Mouse (Mus musculus): Measurements from ENCODE around the gene 1700056E22Rik. TPM values are rescaled to one million over a fixed set of nuclear protein-coding genes. Genes with fewer than 3 reads are reported as not detected.
A peak's percentile ranks its signal among the peaks of the same experiment; 100 is the strongest.

Gene 1700056E22Rik
- under 1 TPM; 0.36 TPM for total RNA-seq (2021)

- intact Hi-C loops (cut with DNase I) = no loop called here
- DNase-seq (ENCODE audit: extremely low spot score in 1 of 2, low spot score in 2 of 2) = peak; percentile 99
Measured at GRCm38 (mm10) chr1:184034011-184034557, at the start of gene 1700056E22Rik. 1700056E22Rik (minus strand) TSS chr1:184034301.

GRCm38 (mm10) chr1:184083166-184083565 is 49.1 kb upstream of the 1700056E22Rik start:
- intact Hi-C loops (cut with DNase I) = no loop called here
- no peak for DNase-seq (ENCODE audit: extremely low spot score in 1 of 2, low spot score in 2 of 2)

GRCm38 (mm10) chr1:184082661-184083060 is 48.6 kb upstream of the 1700056E22Rik start:
- intact Hi-C loops (cut with DNase I) = no loop called here
- no peak for DNase-seq (ENCODE audit: extremely low spot score in 1 of 2, low spot score in 2 of 2)

GRCm38 (mm10) chr1:184079304-184079703 is 45.2 kb upstream of the 1700056E22Rik start:
- DNase-seq (ENCODE audit: extremely low spot score in 1 of 2, low spot score in 2 of 2) = no peak
- intact Hi-C loops (cut with DNase I) = no loop called here

- DNase-seq (ENCODE audit: extremely low spot score in 1 of 2, low spot score in 2 of 2) = no peak
- intact Hi-C loops (cut with DNase I) = no loop called here
Measured at GRCm38 (mm10) chr1:184076756-184077155, 42.7 kb upstream of the 1700056E22Rik start.

GRCm38 (mm10) chr1:184076065-184076464 is 42.0 kb upstream of the 1700056E22Rik start:
- intact Hi-C loops (cut with DNase I) = no loop called here
- DNase-seq (ENCODE audit: extremely low spot score in 1 of 2, low spot score in 2 of 2) = no peak

GRCm38 (mm10) chr1:184068971-184069370 is 34.9 kb upstream of the 1700056E22Rik start:
- no peak for DNase-seq (ENCODE audit: extremely low spot score in 1 of 2, low spot score in 2 of 2)
- intact Hi-C loops (cut with DNase I) = no loop called here

GRCm38 (mm10) chr1:184067704-184068558 is 33.8 kb upstream of the 1700056E22Rik start:
- DNase-seq (ENCODE audit: extremely low spot score in 1 of 2, low spot score in 2 of 2) = no peak
- intact Hi-C loops (cut with DNase I) = no loop called here

GRCm38 (mm10) chr1:184066460-184067287 is 32.6 kb upstream of the 1700056E22Rik start:
- no peak for DNase-seq (ENCODE audit: extremely low spot score in 1 of 2, low spot score in 2 of 2)
- intact Hi-C loops (cut with DNase I) = no loop called here

- DNase-seq (ENCODE audit: extremely low spot score in 1 of 2, low spot score in 2 of 2) = no peak
- intact Hi-C loops (cut with DNase I) = no loop called here
Measured at GRCm38 (mm10) chr1:184065589-184066361, 31.7 kb upstream of the 1700056E22Rik start.

GRCm38 (mm10) chr1:184064306-184064705 is 30.2 kb upstream of the 1700056E22Rik start:
- intact Hi-C loops (cut with DNase I) = no loop called here
- DNase-seq (ENCODE audit: extremely low spot score in 1 of 2, low spot score in 2 of 2) = no peak

- intact Hi-C loops (cut with DNase I) = no loop called here
- DNase-seq (ENCODE audit: extremely low spot score in 1 of 2, low spot score in 2 of 2) = no peak
Measured at GRCm38 (mm10) chr1:184061901-184062300, 27.8 kb upstream of the 1700056E22Rik start.

- no peak for DNase-seq (ENCODE audit: extremely low spot score in 1 of 2, low spot score in 2 of 2)
- intact Hi-C loops (cut with DNase I) = no loop called here
Measured at GRCm38 (mm10) chr1:184060828-184061734, 27.0 kb upstream of the 1700056E22Rik start.

GRCm38 (mm10) chr1:184060381-184060780 is 26.3 kb upstream of the 1700056E22Rik start:
- DNase-seq (ENCODE audit: extremely low spot score in 1 of 2, low spot score in 2 of 2) = no peak
- intact Hi-C loops (cut with DNase I) = no loop called here

GRCm38 (mm10) chr1:184059814-184060213 is 25.7 kb upstream of the 1700056E22Rik start:
- intact Hi-C loops (cut with DNase I) = no loop called here
- DNase-seq (ENCODE audit: extremely low spot score in 1 of 2, low spot score in 2 of 2) = no peak

GRCm38 (mm10) chr1:184058206-184058605 is 24.1 kb upstream of the 1700056E22Rik start:
- intact Hi-C loops (cut with DNase I) = no loop called here
- DNase-seq (ENCODE audit: extremely low spot score in 1 of 2, low spot score in 2 of 2) = no peak

GRCm38 (mm10) chr1:184054176-184054575 is 20.1 kb upstream of the 1700056E22Rik start:
- DNase-seq (ENCODE audit: extremely low spot score in 1 of 2, low spot score in 2 of 2) = no peak
- intact Hi-C loops (cut with DNase I) = no loop called here

- intact Hi-C loops (cut with DNase I) = no loop called here
- no peak for DNase-seq (ENCODE audit: extremely low spot score in 1 of 2, low spot score in 2 of 2)
Measured at GRCm38 (mm10) chr1:184053711-184054110, 19.6 kb upstream of the 1700056E22Rik start.

All from left cerebral cortex, postnatal 10 days (tissue).